Mouse (Mus musculus) midbrain, postnatal 0 days (tissue): ENCODE data around the gene Brca1. TPM values are rescaled to one million over a fixed set of nuclear protein-coding genes. Genes with fewer than 3 reads are reported as not detected.

Source experiments
- ATAC-seq: fragments of 200-750 bp; cut with Nextera tagmentation; 2 replicates; pipeline ENCODE4 v1.8.0; 2017; ENCODE audit warnings: moderate number of reproducible peaks, mild to moderate bottlenecking, moderate TSS enrichment, moderate library complexity; ENCODE audit not compliant: low FRiP score
- DNase-seq: peaks from one replicate; pipeline ENCODE4 v3.0.0-alpha.2; 2015; ENCODE audit warnings: low spot score
- H3K27ac ChIP-seq: fragments of 300-500 bp; sonication (generic); 2 replicates; pipeline ENCODE4 v1.5.1; 2014; ENCODE audit warnings: low read depth, mild to moderate bottlenecking, low read length, mixed read lengths
- H3K27me3 ChIP-seq: fragments of 300-500 bp; sonication (generic); 2 replicates; pipeline ENCODE4 v1.6.1; 2014; ENCODE audit warnings: low read length, control low read depth, mixed read lengths; ENCODE audit not compliant: insufficient read depth
- H3K36me3 ChIP-seq: fragments of 300-500 bp; sonication (generic); 2 replicates; pipeline ENCODE4 v1.6.1; 2014; ENCODE audit warnings: low read length, control low read depth, mixed read lengths; ENCODE audit not compliant: insufficient read depth
- H3K4me1 ChIP-seq: fragments of 300-500 bp; sonication (generic); 2 replicates; pipeline ENCODE4 v1.6.1; 2014; ENCODE audit warnings: mild to moderate bottlenecking, control low read depth, antibody characterized with exemption, low read length, mixed read lengths; ENCODE audit not compliant: insufficient read depth
- H3K4me2 ChIP-seq: fragments of 300-500 bp; sonication (generic); 2 replicates; pipeline ENCODE4 v1.6.1; 2014; ENCODE audit warnings: low read depth, mild to moderate bottlenecking, low read length, mixed read lengths; ENCODE audit not compliant: poor library complexity, severe bottlenecking
- H3K4me3 ChIP-seq: fragments of 300-500 bp; sonication (generic); 2 replicates; pipeline ENCODE4 v1.5.1; 2014; ENCODE audit warnings: low read depth, mild to moderate bottlenecking, low read length, moderate library complexity
- H3K9ac ChIP-seq: fragments of 300-500 bp; sonication (generic); replicated peaks from 2 replicates; pipeline ENCODE4 v1.6.1; 2014; ENCODE audit warnings: mild to moderate bottlenecking, low read length, moderate library complexity, mixed read lengths; ENCODE audit not compliant: poor library complexity, severe bottlenecking
- H3K9me3 ChIP-seq: fragments of 300-500 bp; sonication (generic); 2 replicates; pipeline ENCODE4 v1.6.1; 2016; ENCODE audit warnings: low read length, control low read depth
- CTCF ChIP-seq: IDR thresholded peaks from 2 replicates; pipeline ENCODE4 v1.5.1; 2016; ENCODE audit warnings: antibody characterized with exemption, mild to moderate bottlenecking
- WGBS: fragments of 180-500 bp; shearing (Covaris S2); extraction: QIAGEN DNeasy Blood & Tissue Kit; methylation state at CpG from one replicate; pipeline ENCODE4 v1.1.7; 2014; 5-methylcytosine and 5-hydroxymethylcytosine counted together
- polyA plus RNA-seq: library from polyadenylated mRNA; unstranded; fragments of >200 nt; fragmentation: Nextera tagmentation; extraction: Ambion mirVana; gene quantifications from 2 replicates; pipeline ENCODE4 v1.2.1, GENCODE M21; 2015
- total RNA-seq: library from RNA; depleted of rRNA; stranded (reverse); fragments of >200 nt; gene quantifications from 2 replicates; pipeline ENCODE4 v1.2.3, GENCODE M21; 2014

The Brca1 gene
- total and polyA plus RNA-seq, 2 experiments from 2014 or later, result 0.84 to 2.8 TPM

- no peak for TF ChIP-seq CTCF
- DNase-seq (no peak), ATAC-seq (no peak)
- no peak overlapping the region for H3K27ac ChIP-seq
- no peaks in the 10 kb centered on the region for H3K4me1 ChIP-seq
- no peaks in the 10 kb centered on the region for H3K36me3 ChIP-seq
- no peaks in the 10 kb centered on the region for H3K9me3 ChIP-seq
- H3K4me2 ChIP-seq, result no peak overlapping the region
- no peaks in the 10 kb centered on the region for H3K27me3 ChIP-seq
- 95% methylated on average over 8 of the region's 8 CpGs for WGBS
- H3K9ac ChIP-seq, result no peak overlapping the region
- no peak overlapping the region for H3K4me3 ChIP-seq
These were observed 27.3 kb downstream of the Brca1 start for GRCm38 (mm10) chr11:101524446-101524845.

- H3K27ac ChIP-seq, result no peak overlapping the region
- H3K36me3 ChIP-seq, result no peaks in the 10 kb centered on the region
- H3K4me2 ChIP-seq, result no peak overlapping the region
- H3K4me1 ChIP-seq, result no peaks in the 10 kb centered on the region
- H3K9ac ChIP-seq, result no peak overlapping the region
- no peak overlapping the region for H3K4me3 ChIP-seq
- no peak for DNase-seq
- no peaks in the 10 kb centered on the region for H3K9me3 ChIP-seq
- no peak for TF ChIP-seq CTCF
- ATAC-seq, result no peak
- 90% methylated on average over 6 of the region's 6 CpGs for WGBS
- H3K27me3 ChIP-seq, result no peaks in the 10 kb centered on the region
These were observed 32.4 kb downstream of the Brca1 start for GRCm38 (mm10) chr11:101519364-101519763.

- H3K4me1 ChIP-seq, result no peaks in the 10 kb centered on the region
- 78% methylated on average over 5 of the region's 5 CpGs for WGBS
- no peak overlapping the region for H3K27ac ChIP-seq
- TF ChIP-seq CTCF, result peak; percentile 59
- no peaks in the 10 kb centered on the region for H3K36me3 ChIP-seq
- ATAC-seq, result no peak
- no peak overlapping the region for H3K4me2 ChIP-seq
- no peak overlapping the region for H3K4me3 ChIP-seq
- H3K27me3 ChIP-seq, result no peaks in the 10 kb centered on the region
- DNase-seq, result peak; percentile 50
- H3K9ac ChIP-seq, result no peak overlapping the region
- H3K9me3 ChIP-seq, result no peaks in the 10 kb centered on the region
These were observed 32.8 kb downstream of the Brca1 start for GRCm38 (mm10) chr11:101518937-101519336.

- H3K9me3 ChIP-seq, result no peaks in the 10 kb centered on the region
- no peaks in the 10 kb centered on the region for H3K27me3 ChIP-seq
- no peak for TF ChIP-seq CTCF
- no peaks in the 10 kb centered on the region for H3K36me3 ChIP-seq
- H3K27ac ChIP-seq, result no peak overlapping the region
- 90% methylated on average over 7 of the region's 7 CpGs for WGBS
- DNase-seq, result no peak
- H3K4me1 ChIP-seq, result no peaks in the 10 kb centered on the region
- no peak overlapping the region for H3K9ac ChIP-seq
- H3K4me3 ChIP-seq, result no peak overlapping the region
- ATAC-seq, result no peak
- H3K4me2 ChIP-seq, result no peak overlapping the region
These were observed 44.7 kb downstream of the Brca1 start for GRCm38 (mm10) chr11:101507090-101507489.

GRCm38 (mm10) chr11:101506269-101506780, 45.4 kb downstream of the Brca1 start:
- Histone ChIP-seq H3K9me3 (no peaks in the 10 kb centered on the region), H3K27ac (no peak overlapping the region), H3K36me3 (no peaks in the 10 kb centered on the region), H3K9ac (no peak overlapping the region), H3K4me3 (no peak overlapping the region), H3K4me1 (no peaks in the 10 kb centered on the region), H3K27me3 (no peaks in the 10 kb centered on the region), H3K4me2 (no peak overlapping the region)
- DNase-seq (no peak), ATAC-seq (no peak)
- no peak for TF ChIP-seq CTCF
- 82% methylated on average over 5 of the region's 5 CpGs for WGBS

GRCm38 (mm10) chr11:101486126-101486525, 65.6 kb downstream of the Brca1 start:
- Histone ChIP-seq H3K36me3 (no peaks in the 10 kb centered on the region), H3K4me3 (no peak overlapping the region), H3K4me2 (no peak overlapping the region), H3K27me3 (no peaks in the 10 kb centered on the region), H3K9me3 (no peaks in the 10 kb centered on the region), H3K27ac (no peak overlapping the region), H3K9ac (no peak overlapping the region), H3K4me1 (no peaks in the 10 kb centered on the region)
- no peak for DNase-seq
- ATAC-seq, result no peak
- 67% methylated on average over 6 of the region's 6 CpGs for WGBS
- no peak for TF ChIP-seq CTCF
